Mouse (Mus musculus): ENCODE results near the gene Slc16a9. TPM values are rescaled to one million over a fixed set of nuclear protein-coding genes. Genes with fewer than 3 reads are reported as not detected.
A peak's percentile ranks its signal among the peaks of the same experiment; 100 is the strongest.
"Not testable (repeated sequence)": the region's sequence is repeated elsewhere in the genome, so short reads cannot be mapped to it uniquely, and the experiment has no call there.

Slc16a9 gene
- polyA plus RNA-seq, 1 experiment from 2014 or later, result 2.4 TPM

GRCm38 (mm10) chr10:70211281-70211680, 33.6 kb upstream of the Slc16a9 start:
- no peaks in the 10 kb centered on the region for H3K9me3 ChIP-seq (replicated peaks)
- no peak for ATAC-seq (ENCODE audit: insufficient number of reproducible peaks, low FRiP score, low TSS enrichment, low read depth)
- no peak overlapping the region for H3K4me3 ChIP-seq (replicated peaks)
- H3K4me1 ChIP-seq, result no peaks in the 10 kb centered on the region
- H3K9ac ChIP-seq, result no peak overlapping the region
- no peak overlapping the region for H3K27ac ChIP-seq (replicated peaks)
- no peaks in the 10 kb centered on the region for H3K27me3 ChIP-seq
- no peak overlapping the region for H3K4me2 ChIP-seq (replicated peaks)
- no peaks in the 10 kb centered on the region for H3K36me3 ChIP-seq
- 73% methylated on average over 9 of the region's 9 CpGs for WGBS

GRCm38 (mm10) chr10:70220971-70221370, 23.9 kb upstream of the Slc16a9 start:
- Histone ChIP-seq H3K27me3 (no peaks in the 10 kb centered on the region), H3K9ac (no peak overlapping the region), H3K36me3 (no peaks in the 10 kb centered on the region), H3K4me1 (no peaks in the 10 kb centered on the region), H3K4me2 (replicated peaks) (no peak overlapping the region), H3K27ac (replicated peaks) (no peak overlapping the region), H3K4me3 (replicated peaks) (no peak overlapping the region), H3K9me3 (replicated peaks) (no peaks in the 10 kb centered on the region)
- no peak for ATAC-seq (ENCODE audit: insufficient number of reproducible peaks, low FRiP score, low TSS enrichment, low read depth)
- 64% methylated on average over 5 of the region's 5 CpGs for WGBS

DNA sequence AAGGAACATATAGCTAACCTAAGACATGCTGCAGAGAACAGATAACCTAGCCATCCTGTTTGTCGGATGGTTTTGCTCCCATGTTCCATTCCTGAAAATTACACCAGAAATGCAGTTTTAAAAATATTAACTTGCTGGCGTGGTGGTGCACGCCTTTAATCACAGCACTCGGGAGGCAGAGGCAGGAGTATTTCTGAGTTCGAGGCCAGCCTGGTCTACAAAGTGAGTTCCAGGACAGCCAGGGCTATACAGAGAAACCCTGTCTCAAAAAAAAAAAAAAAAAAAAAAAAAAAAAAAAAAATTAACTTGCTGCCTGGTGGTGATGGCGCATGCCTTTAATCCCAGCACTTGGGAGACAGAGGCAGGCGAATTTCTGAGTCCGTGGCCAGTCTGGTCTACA, 22.7 kb upstream of the Slc16a9 start:
- not testable (repeated sequence) for H3K4me3 ChIP-seq (replicated peaks); ATAC-seq (ENCODE audit: insufficient number of reproducible peaks, low FRiP score, low TSS enrichment, low read depth); H3K27ac ChIP-seq (replicated peaks); H3K36me3 ChIP-seq; H3K9ac ChIP-seq; H3K4me2 ChIP-seq (replicated peaks); H3K9me3 ChIP-seq (replicated peaks); H3K4me1 ChIP-seq; H3K27me3 ChIP-seq
- whole genome bisulfite sequencing, result 89% methylated on average over 8 of the region's 8 CpGs

- H3K4me1 ChIP-seq, result no peaks in the 10 kb centered on the region
- 80% methylated on average over 6 of the region's 6 CpGs for whole genome bisulfite sequencing
- no peak overlapping the region for H3K9ac ChIP-seq
- H3K9me3 ChIP-seq (replicated peaks), result no peaks in the 10 kb centered on the region
- no peak overlapping the region for H3K4me2 ChIP-seq (replicated peaks)
- H3K27me3 ChIP-seq, result no peaks in the 10 kb centered on the region
- no peak overlapping the region for H3K27ac ChIP-seq (replicated peaks)
- no peak overlapping the region for H3K4me3 ChIP-seq (replicated peaks)
- H3K36me3 ChIP-seq, result no peaks in the 10 kb centered on the region
- ATAC-seq (ENCODE audit: insufficient number of reproducible peaks, low FRiP score, low TSS enrichment, low read depth), result no peak
Measured at GRCm38 (mm10) chr10:70224571-70224970, 20.3 kb upstream of the Slc16a9 start.

- Histone ChIP-seq H3K4me2 (replicated peaks) (no peak overlapping the region), H3K36me3 (no peaks in the 10 kb centered on the region), H3K27ac (replicated peaks) (no peak overlapping the region), H3K27me3 (no peaks in the 10 kb centered on the region), H3K9me3 (replicated peaks) (no peaks in the 10 kb centered on the region), H3K9ac (no peak overlapping the region), H3K4me1 (no peaks in the 10 kb centered on the region), H3K4me3 (replicated peaks) (no peak overlapping the region)
- no peak for ATAC-seq (ENCODE audit: insufficient number of reproducible peaks, low FRiP score, low TSS enrichment, low read depth)
- 74% methylated on average over 6 of the region's 6 CpGs for WGBS
Measured at GRCm38 (mm10) chr10:70225760-70226159, 19.1 kb upstream of the Slc16a9 start.

GRCm38 (mm10) chr10:70226608-70227007, 18.3 kb upstream of the Slc16a9 start:
- Histone ChIP-seq H3K4me1 (no peaks in the 10 kb centered on the region), H3K4me2 (replicated peaks) (no peak overlapping the region), H3K27ac (replicated peaks) (no peak overlapping the region), H3K9me3 (replicated peaks) (no peaks in the 10 kb centered on the region), H3K36me3 (no peaks in the 10 kb centered on the region), H3K9ac (no peak overlapping the region), H3K4me3 (replicated peaks) (no peak overlapping the region), H3K27me3 (no peaks in the 10 kb centered on the region)
- ATAC-seq (ENCODE audit: insufficient number of reproducible peaks, low FRiP score, low TSS enrichment, low read depth), result no peak

DNA sequence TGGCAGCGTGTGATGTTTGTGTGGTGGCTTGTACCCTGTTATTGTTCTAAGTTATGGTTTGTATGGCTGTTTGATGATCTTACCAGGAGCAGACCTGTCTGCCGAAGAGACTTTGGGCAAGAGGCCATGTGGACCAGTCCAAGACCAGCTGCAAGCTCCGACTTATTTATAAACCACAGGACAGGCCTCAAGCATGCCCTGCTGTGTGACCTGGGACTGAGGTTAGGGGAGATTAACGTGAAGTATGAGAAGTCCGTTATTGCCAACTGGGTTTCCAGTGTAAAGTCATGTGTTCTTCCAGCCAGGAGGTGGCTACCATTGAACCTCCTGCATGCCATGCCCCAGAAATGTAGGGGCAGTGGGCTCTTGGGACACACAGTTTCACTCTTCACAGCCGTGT, 14.5 kb upstream of the Slc16a9 start:
- H3K4me1 ChIP-seq, result no peaks in the 10 kb centered on the region
- no peak for ATAC-seq (ENCODE audit: insufficient number of reproducible peaks, low FRiP score, low TSS enrichment, low read depth)
- no peak overlapping the region for H3K4me3 ChIP-seq (replicated peaks)
- no peaks in the 10 kb centered on the region for H3K9me3 ChIP-seq (replicated peaks)
- H3K36me3 ChIP-seq, result no peaks in the 10 kb centered on the region
- H3K4me2 ChIP-seq (replicated peaks), result no peak overlapping the region
- H3K9ac ChIP-seq, result no peak overlapping the region
- 76% methylated on average over 6 of the region's 6 CpGs for WGBS
- no peaks in the 10 kb centered on the region for H3K27me3 ChIP-seq
- H3K27ac ChIP-seq (replicated peaks), result no peak overlapping the region

DNA sequence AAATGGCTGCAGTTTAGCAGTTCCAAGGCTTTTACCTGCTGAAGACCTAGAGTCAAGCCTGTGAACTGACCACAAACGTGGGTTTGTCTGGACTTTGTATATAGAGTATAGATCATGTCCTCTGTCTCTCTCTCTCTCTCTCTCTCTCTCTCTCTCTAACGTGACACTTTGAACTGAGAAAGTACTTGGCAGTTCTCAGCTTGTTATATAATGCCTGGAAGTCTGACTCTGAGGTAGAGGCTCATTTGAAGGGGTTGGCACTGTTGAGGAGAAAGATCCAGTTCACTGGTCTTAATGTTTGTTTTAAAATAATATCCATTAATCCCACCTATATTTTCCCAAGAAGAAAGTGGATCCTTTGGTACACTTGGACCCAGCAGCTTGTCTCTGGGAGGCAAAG, 7.0 kb upstream of the Slc16a9 start:
- no peaks in the 10 kb centered on the region for H3K9me3 ChIP-seq (replicated peaks)
- no peak overlapping the region for H3K27ac ChIP-seq (replicated peaks)
- ATAC-seq (ENCODE audit: insufficient number of reproducible peaks, low FRiP score, low TSS enrichment, low read depth), result no peak
- WGBS, result 70% methylated on average over 2 of the region's 2 CpGs
- H3K4me1 ChIP-seq, result no peaks in the 10 kb centered on the region
- no peak overlapping the region for H3K9ac ChIP-seq
- H3K4me2 ChIP-seq (replicated peaks), result no peak overlapping the region
- 0 out of 2 replicates have a peak, but pooled peaks cover 3% of the 10 kb centered on the region for H3K27me3 ChIP-seq
- no peak overlapping the region for H3K4me3 ChIP-seq (replicated peaks)
- H3K36me3 ChIP-seq, result no peaks in the 10 kb centered on the region

DNA sequence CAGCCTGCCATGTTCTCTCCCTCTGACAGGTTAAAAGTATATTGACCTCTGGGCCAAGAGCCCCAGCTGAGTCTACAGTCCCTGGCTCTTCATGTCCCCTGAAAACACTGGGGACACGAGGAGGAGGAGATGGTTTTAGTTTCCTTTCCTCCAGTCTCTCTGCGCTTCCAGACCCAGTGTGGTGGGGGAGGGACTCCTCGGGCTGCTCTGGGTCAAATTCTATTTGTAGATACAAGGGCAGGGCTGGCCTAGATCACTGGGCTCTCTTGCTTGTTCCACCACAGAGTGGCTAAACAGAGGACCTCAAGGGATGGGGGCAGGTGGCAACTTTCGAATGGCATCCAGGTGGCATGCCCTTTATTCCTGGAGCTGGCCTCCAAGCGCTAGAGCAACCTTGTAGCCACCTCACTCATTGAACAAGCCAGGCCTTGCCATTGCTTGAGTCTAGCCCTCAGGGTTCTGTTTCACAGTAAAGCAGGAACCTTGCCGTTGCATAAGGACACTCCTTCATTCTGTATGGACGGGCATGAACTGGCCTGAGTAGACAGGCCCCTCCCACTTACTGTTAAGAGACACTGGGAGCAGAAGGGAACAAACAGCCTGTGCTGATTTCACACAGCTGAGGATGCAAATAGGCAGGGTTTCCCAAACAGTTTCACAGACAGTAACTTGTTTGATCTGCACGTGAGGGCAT, 2.0 kb upstream of the Slc16a9 start:
- no peaks in the 10 kb centered on the region for H3K36me3 ChIP-seq
- no peak overlapping the region for H3K4me3 ChIP-seq (replicated peaks)
- H3K9me3 ChIP-seq (replicated peaks), result no peaks in the 10 kb centered on the region
- H3K4me1 ChIP-seq, result peaks cover 18% of the 10 kb centered on the region
- H3K9ac ChIP-seq, result no peak overlapping the region
- 40% methylated on average over 8 of the region's 8 CpGs for WGBS
- peaks cover 32% of the 10 kb centered on the region for H3K27me3 ChIP-seq
- H3K4me2 ChIP-seq (replicated peaks), result no peak overlapping the region
- H3K27ac ChIP-seq (replicated peaks), result no peak overlapping the region
- ATAC-seq (ENCODE audit: insufficient number of reproducible peaks, low FRiP score, low TSS enrichment, low read depth), result no peak

DNA sequence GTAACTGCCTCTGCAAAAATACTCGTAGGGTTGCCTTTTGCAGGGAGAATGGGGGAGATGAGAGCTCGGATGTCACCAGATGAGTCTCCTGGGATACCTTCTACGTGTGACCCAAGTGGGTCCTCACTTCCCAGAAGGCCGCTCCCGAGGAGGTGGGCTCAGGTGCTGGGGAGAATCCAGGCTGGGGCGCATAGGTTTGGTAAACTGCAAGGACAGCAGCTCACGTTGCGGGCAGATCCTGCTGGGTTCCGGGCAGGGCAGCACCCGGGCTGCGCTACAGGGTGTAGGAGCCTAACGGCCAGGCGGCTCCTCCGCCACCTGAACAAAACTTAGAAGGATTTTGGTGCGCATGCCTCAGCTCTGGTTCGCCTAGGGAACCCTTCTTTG, 652 bp downstream of the Slc16a9 start:
- no peak overlapping the region for H3K27ac ChIP-seq (replicated peaks)
- H3K9me3 ChIP-seq (replicated peaks), result no peaks in the 10 kb centered on the region
- peak overlapping the region; percentile 95 for H3K4me2 ChIP-seq (replicated peaks)
- WGBS, result 2% methylated on average over 16 of the region's 16 CpGs
- H3K9ac ChIP-seq, result peak overlapping the region; percentile 48
- H3K4me1 ChIP-seq, result peaks cover 18% of the 10 kb centered on the region
- H3K36me3 ChIP-seq, result no peaks in the 10 kb centered on the region
- peak overlapping the region; percentile 58 for H3K4me3 ChIP-seq (replicated peaks)
- peaks cover 32% of the 10 kb centered on the region for H3K27me3 ChIP-seq
- ATAC-seq (ENCODE audit: insufficient number of reproducible peaks, low FRiP score, low TSS enrichment, low read depth), result no peak

DNA sequence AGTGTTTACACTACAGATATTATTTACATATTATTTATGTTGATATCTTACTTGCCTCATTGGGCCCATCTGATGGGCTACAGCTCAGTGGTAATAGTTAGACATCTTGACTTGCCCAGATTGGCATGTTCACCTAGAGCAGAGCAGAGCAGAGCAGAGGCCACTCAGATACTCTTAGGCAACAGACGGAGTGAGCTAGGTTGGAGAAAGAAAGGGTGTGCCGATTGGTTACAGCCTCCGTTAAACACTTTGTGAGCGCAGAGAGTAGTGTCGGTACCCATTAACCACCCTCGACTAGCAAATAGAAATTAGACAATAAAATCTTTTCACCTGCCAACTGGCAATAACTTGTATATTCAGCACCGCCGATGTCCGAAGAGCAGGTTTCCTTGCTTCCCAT, 1.2 kb downstream of the Slc16a9 start:
- peaks cover 32% of the 10 kb centered on the region for H3K27me3 ChIP-seq
- no peak overlapping the region for H3K27ac ChIP-seq (replicated peaks)
- H3K9me3 ChIP-seq (replicated peaks), result no peaks in the 10 kb centered on the region
- peak overlapping the region; percentile 95; the same call in 1 of the 2 replicates for H3K4me2 ChIP-seq (replicated peaks)
- no peaks in the 10 kb centered on the region for H3K36me3 ChIP-seq
- ATAC-seq (ENCODE audit: insufficient number of reproducible peaks, low FRiP score, low TSS enrichment, low read depth), result no peak
- H3K9ac ChIP-seq, result no peak overlapping the region
- H3K4me1 ChIP-seq, result peaks cover 18% of the 10 kb centered on the region
- 37% methylated on average over 9 of the region's 9 CpGs for WGBS
- peak overlapping the region; percentile 58 for H3K4me3 ChIP-seq (replicated peaks)

DNA sequence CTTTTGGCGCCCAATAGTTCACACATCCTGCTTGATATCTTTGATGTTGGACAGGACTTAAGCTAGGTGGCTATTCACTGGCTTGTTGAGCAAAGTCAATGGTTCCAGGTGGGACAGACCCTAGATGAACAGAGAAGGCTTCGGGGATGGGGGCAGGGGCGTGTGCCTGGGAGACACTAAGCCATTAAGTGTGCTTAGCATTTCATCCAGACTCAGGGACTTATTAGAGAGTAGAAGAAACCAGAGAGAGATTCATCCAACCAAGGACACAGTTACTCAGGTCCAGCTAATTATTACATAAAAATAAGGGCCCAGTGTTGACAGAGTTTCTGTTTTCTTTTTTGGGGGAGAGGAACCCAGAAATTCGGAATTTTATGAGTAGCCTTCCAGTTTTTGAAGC, 5.5 kb downstream of the Slc16a9 start:
- Histone ChIP-seq H3K4me1 (peaks cover 8% of the 10 kb centered on the region; the same call in 1 of the 2 replicates), H3K27me3 (peaks cover 13% of the 10 kb centered on the region), H3K9me3 (replicated peaks) (no peaks in the 10 kb centered on the region), H3K27ac (replicated peaks) (no peak overlapping the region), H3K4me2 (replicated peaks) (no peak overlapping the region), H3K36me3 (no peaks in the 10 kb centered on the region), H3K4me3 (replicated peaks) (no peak overlapping the region), H3K9ac (no peak overlapping the region)
- WGBS, result 83% methylated on average over 4 of the region's 4 CpGs
- no peak for ATAC-seq (ENCODE audit: insufficient number of reproducible peaks, low FRiP score, low TSS enrichment, low read depth)
